Mouse (Mus musculus) limb, embryonic 14.5 days (tissue): Measurements from ENCODE around the gene Magi2. TPM values are rescaled to one million over a fixed set of nuclear protein-coding genes. Genes with fewer than 3 reads are reported as not detected.

Experiments used
- ATAC-seq: fragments of 200-750 bp; cut with Nextera tagmentation; 2 replicates; pipeline ENCODE4 v1.8.0; 2017; ENCODE audit warnings: low read depth, moderate number of reproducible peaks, moderate TSS enrichment; ENCODE audit not compliant: low FRiP score
- DNase-seq: peaks from one replicate; pipeline ENCODE4 v3.0.0-alpha.2; 2015; ENCODE audit warnings: low spot score
- H3K27ac ChIP-seq: fragments of 300-500 bp; sonication (generic); replicated peaks from 2 replicates; pipeline ENCODE4 v1.5.1; 2014; ENCODE audit warnings: low read depth, mild to moderate bottlenecking, low read length, moderate library complexity, mixed read lengths
- H3K27me3 ChIP-seq: fragments of 300-500 bp; sonication (generic); 2 replicates; pipeline ENCODE4 v1.6.1; 2014; ENCODE audit warnings: low read length, mixed read lengths; ENCODE audit not compliant: control insufficient read depth, insufficient read depth
- H3K36me3 ChIP-seq: fragments of 300-500 bp; sonication (generic); 2 replicates; pipeline ENCODE4 v1.6.1; 2014; ENCODE audit warnings: mild to moderate bottlenecking, low read length, moderate library complexity, mixed read lengths; ENCODE audit not compliant: control insufficient read depth, insufficient read depth
- H3K4me1 ChIP-seq: fragments of 300-500 bp; sonication (generic); 2 replicates; pipeline ENCODE4 v1.6.1; 2014; ENCODE audit warnings: antibody characterized with exemption, low read length, mixed read lengths; ENCODE audit not compliant: control insufficient read depth, insufficient read depth
- H3K4me2 ChIP-seq: fragments of 300-500 bp; sonication (generic); replicated peaks from 2 replicates; pipeline ENCODE4 v1.6.1; 2014; ENCODE audit warnings: low read depth, mild to moderate bottlenecking, low read length, moderate library complexity; ENCODE audit not compliant: severe bottlenecking
- H3K4me3 ChIP-seq: fragments of 300-500 bp; sonication (generic); replicated peaks from 2 replicates; pipeline ENCODE4 v1.5.1; 2014; ENCODE audit warnings: low read length
- H3K9ac ChIP-seq: fragments of 300-500 bp; sonication (generic); 2 replicates; pipeline ENCODE4 v1.6.1; 2014; ENCODE audit warnings: mild to moderate bottlenecking, low read depth, low read length, moderate library complexity; ENCODE audit not compliant: severe bottlenecking
- H3K9me3 ChIP-seq: fragments of 300-500 bp; sonication (generic); 2 replicates; pipeline ENCODE4 v1.6.1; 2016; ENCODE audit warnings: low read length; ENCODE audit not compliant: control insufficient read depth
- POLR2A ChIP-seq: fragments of 200-500 bp; IDR thresholded peaks from 2 replicates; pipeline ENCODE4 v1.8.0; 2012; ENCODE audit warnings: inconsistent platforms, mild to moderate bottlenecking, moderate library complexity, borderline replicate concordance; ENCODE audit not compliant: insufficient read depth, insufficient read length; ENCODE audit errors: extremely low read depth
- WGBS: fragments of 180-500 bp; shearing (Covaris S2); extraction: QIAGEN DNeasy Blood & Tissue Kit; methylation state at CpG from one replicate; pipeline ENCODE4 v1.1.7; 2014; 5-methylcytosine and 5-hydroxymethylcytosine counted together
- polyA plus RNA-seq, 2 experiments: library from polyadenylated mRNA; depleted of rRNA in 1 of 2; stranded (reverse) in 1 of 2; unstranded in 1 of 2; fragments of >200 nt; fragmentation: Nextera tagmentation in 1 of 2; extraction: Ambion mirVana in 1 of 2; gene quantifications; 2 replicates each; pipeline versions ENCODE4 v1.2.1 to v1.2.3; 2012 to 2014

The Magi2 gene
- polyA plus RNA-seq, 2 experiments = 4.0 to 4.5 TPM

DNA sequence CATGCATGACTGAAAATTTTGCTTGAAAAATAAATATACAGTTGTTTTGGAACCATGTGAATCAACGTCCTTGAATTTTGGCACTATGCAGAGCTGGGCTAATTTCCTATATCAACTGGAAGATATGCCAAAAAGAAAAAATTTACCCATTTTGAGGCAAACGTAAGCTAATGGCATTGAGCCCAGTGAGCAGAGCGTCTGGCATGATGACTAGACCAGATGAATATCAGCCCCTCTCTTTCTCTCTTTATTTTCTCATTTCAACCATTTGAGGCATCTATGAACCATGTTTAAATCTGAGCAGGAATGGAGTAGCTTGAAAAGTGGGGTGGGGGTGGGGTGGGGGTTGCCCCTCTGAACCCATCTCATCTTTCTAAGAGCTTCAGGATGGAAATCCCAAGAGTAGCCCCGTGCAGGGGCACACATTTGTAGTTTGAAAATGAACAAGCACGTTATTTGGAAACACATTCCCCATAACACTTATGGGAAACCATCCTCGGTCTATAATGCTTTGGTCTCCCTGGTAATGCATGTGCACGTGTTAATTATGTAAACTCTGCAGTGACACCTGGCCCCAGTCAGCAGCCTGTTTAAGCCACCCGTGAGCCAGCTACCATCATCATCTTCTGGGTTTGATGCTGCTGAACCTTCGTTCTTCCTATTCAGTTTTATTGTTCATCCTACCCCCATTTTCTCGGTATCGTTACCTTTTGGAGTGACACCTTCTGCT is 1151.4 kb downstream of the Magi2 start:
- 71% methylated on average over 11 of the region's 11 CpGs for WGBS
- no peaks in the 10 kb centered on the region for H3K4me1 ChIP-seq
- H3K4me3 ChIP-seq = no peak overlapping the region
- ATAC-seq (no peak), DNase-seq (no peak)
- H3K4me2 ChIP-seq = no peak overlapping the region
- no peaks in the 10 kb centered on the region for H3K36me3 ChIP-seq
- H3K27me3 ChIP-seq = no peaks in the 10 kb centered on the region
- no peaks in the 10 kb centered on the region for H3K9me3 ChIP-seq
- TF ChIP-seq POLR2A = no peak
- no peak overlapping the region for H3K27ac ChIP-seq
- no peak overlapping the region for H3K9ac ChIP-seq

- Histone ChIP-seq H3K36me3 (no peaks in the 10 kb centered on the region), H3K4me1 (no peaks in the 10 kb centered on the region), H3K9ac (no peak overlapping the region), H3K27ac (no peak overlapping the region), H3K9me3 (no peaks in the 10 kb centered on the region), H3K4me3 (no peak overlapping the region), H3K27me3 (no peaks in the 10 kb centered on the region), H3K4me2 (no peak overlapping the region)
- no peak for ATAC-seq
- no peak for DNase-seq
- no peak for TF ChIP-seq POLR2A
- 81% methylated on average over 5 of the region's 5 CpGs for WGBS
Measured at GRCm38 (mm10) chr5:20404533-20404932, 1177.7 kb downstream of the Magi2 start.

GRCm38 (mm10) chr5:20406626-20407025 is 1179.8 kb downstream of the Magi2 start:
- DNase-seq (no peak), ATAC-seq (no peak)
- WGBS = 89% methylated on average over 4 of the region's 4 CpGs
- Histone ChIP-seq H3K27me3 (no peaks in the 10 kb centered on the region), H3K4me3 (no peak overlapping the region), H3K27ac (no peak overlapping the region), H3K9ac (no peak overlapping the region), H3K4me1 (no peaks in the 10 kb centered on the region), H3K4me2 (no peak overlapping the region), H3K36me3 (no peaks in the 10 kb centered on the region), H3K9me3 (no peaks in the 10 kb centered on the region)
- no peak for TF ChIP-seq POLR2A

DNA sequence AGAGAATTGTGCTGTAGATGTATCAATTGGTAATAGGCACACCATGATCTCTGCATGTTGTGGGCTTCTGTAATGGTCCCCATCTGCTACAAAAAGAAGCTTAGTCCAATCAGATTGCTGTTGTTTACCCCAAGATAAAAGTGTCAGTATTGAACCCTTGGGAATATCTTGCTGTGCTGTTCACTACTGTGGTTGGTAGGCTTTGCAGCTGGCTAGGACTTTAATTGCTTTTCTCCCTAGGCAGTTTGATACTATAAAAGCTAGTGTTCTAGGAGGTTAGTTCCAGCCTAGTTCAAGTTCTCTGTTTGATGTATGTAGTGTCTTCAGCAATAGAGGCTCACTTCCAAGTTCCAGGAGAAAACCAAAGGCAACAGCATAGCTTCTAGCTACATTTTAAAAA is 1188.5 kb downstream of the Magi2 start:
- Histone ChIP-seq H3K4me3 (no peak overlapping the region), H3K9ac (no peak overlapping the region), H3K36me3 (no peaks in the 10 kb centered on the region), H3K27ac (no peak overlapping the region), H3K9me3 (no peaks in the 10 kb centered on the region), H3K4me1 (no peaks in the 10 kb centered on the region), H3K27me3 (no peaks in the 10 kb centered on the region), H3K4me2 (no peak overlapping the region)
- no peak for TF ChIP-seq POLR2A
- DNase-seq = no peak
- no peak for ATAC-seq

DNA sequence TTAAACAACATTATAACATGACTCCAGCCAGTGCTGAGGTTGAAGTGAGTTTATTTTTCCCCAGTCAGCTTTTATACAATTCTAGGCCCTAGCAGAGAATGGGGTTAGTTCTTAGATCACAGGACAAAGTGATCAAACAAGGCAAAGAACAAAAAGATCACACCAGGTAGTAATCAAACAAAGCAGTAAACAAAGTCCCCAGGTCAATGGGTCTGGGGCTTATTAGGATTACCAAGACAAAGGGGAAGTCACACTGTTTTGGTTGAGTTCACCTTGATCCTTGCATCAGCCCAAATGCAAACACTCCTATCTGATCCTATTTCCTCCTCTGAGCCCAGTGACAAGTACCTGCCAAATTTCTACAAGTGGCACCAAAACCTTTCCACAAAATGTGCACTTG is 1190.5 kb downstream of the Magi2 start:
- no peak overlapping the region for H3K27ac ChIP-seq
- H3K9me3 ChIP-seq = no peaks in the 10 kb centered on the region
- no peak for TF ChIP-seq POLR2A
- no peaks in the 10 kb centered on the region for H3K27me3 ChIP-seq
- no peak overlapping the region for H3K9ac ChIP-seq
- no peak overlapping the region for H3K4me3 ChIP-seq
- no peak overlapping the region for H3K4me2 ChIP-seq
- H3K36me3 ChIP-seq = no peaks in the 10 kb centered on the region
- no peak for DNase-seq
- H3K4me1 ChIP-seq = no peaks in the 10 kb centered on the region
- ATAC-seq = no peak

DNA sequence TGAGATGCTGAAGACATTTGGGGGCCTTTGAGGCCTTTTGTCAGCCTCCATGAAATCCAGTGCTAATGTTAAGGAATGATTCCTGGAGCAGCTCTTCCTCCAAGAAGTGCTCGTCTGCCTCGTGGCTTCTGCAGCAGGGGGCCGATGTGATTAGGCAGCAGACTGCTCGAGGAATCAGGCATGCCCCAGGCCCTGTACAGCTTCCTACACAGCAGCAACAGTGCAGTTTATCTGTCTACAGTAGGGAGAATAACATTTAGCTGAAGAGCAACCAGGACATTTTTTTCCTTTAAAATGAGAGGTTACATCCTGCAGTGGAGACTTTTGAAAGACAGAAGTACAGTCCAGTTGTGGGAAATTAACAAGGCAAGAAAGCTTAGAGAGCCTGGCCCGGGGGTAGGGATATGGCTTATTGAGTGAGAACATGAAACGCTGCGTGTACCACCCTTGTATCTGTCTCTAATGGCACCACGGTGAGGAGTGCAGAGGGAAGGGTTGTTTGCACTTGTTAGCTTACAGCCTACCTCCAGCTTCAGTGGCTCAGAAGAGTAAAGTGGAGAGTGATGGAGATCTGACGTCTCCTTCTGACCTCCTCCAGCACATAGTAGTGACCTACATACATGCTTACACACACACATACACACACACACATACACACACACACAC is 1205.4 kb downstream of the Magi2 start:
- Histone ChIP-seq H3K9ac (no peak overlapping the region), H3K4me1 (no peaks in the 10 kb centered on the region), H3K4me3 (no peak overlapping the region), H3K4me2 (no peak overlapping the region), H3K27ac (no peak overlapping the region), H3K9me3 (no peaks in the 10 kb centered on the region), H3K27me3 (no peaks in the 10 kb centered on the region), H3K36me3 (no peaks in the 10 kb centered on the region)
- TF ChIP-seq POLR2A = no peak
- 43% methylated on average over 9 of the region's 9 CpGs for WGBS
- ATAC-seq (no peak), DNase-seq (no peak)
